Mouse (Mus musculus): ENCODE measurements around the gene Klrb1b. TPM values are rescaled to one million over a fixed set of nuclear protein-coding genes. Genes with fewer than 3 reads are reported as not detected.

Gene Klrb1b
- polyA plus RNA-seq, 1 experiment = 0.85 TPM

DNA sequence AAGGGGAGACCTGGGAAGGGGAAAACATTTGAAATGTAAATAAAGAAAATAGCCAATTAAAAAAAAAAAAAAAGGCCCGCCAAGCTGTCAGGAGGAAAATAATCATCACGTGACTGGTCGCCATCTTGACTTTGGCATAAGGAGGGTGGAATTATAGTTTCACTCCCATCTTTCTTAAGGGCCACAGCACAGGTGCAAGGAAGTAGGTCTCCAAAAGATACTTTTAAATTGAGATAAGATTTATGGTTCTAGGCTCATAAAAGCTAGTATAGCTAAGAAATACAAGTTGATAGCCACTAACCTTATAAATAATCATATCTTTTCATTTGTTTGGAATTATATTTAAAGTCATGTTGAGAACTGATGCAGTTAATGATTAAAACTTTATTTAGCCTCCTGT lies 28.8 kb upstream of the Klrb1b start:
- 94% methylated on average over 3 of the region's 3 CpGs for whole genome bisulfite sequencing

DNA sequence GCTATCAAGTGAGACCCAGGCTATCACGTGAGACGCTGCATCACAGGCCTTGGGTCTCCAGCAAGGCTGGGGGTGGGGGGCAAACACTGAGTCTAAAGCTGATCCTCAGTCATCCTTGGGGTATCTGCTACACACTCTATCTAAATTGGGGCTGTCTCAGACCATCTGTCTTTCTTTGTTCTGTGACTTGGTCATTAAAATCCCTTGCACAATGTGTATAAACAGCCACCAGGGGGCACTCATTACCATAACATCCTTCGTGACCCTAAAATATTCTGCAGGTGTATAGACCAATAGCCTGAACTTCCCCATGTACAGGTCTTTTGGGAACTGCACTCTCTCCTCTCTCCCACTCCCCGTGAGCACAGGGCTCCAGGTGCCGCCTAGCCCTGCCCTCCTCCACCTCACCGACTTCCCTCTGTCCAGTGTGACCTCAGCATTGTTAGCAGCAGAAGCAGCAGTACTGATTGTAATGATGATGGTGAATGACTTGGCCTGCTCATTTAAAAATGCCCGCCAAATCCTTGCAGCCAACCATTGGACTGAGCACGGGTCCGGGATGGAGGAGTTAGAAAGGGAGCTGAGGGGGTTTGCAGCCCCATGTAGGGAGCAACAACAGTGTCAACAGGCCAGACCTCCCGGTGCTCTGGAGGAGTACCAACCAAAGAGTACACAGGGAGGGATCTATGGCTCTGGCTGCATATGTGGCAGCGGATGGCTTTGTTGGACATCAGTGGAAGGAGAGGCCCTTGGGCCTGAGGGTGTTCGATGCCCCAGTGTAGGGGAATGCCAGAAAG lies 28.1 kb upstream of the Klrb1b start:
- no peak overlapping the region for H3K4me3 ChIP-seq (ENCODE audit: control insufficient read depth, insufficient read depth, low read length)
- H3K27ac ChIP-seq (ENCODE audit: control insufficient read depth, insufficient read depth, low read length) = no peak overlapping the region
- no peaks in the 10 kb centered on the region for H3K27me3 ChIP-seq (ENCODE audit: control insufficient read depth, insufficient read depth, low read length)
- TF ChIP-seq CTCF (IDR thresholded peaks at IDR 0.05; ENCODE audit: borderline replicate concordance, control insufficient read depth, extremely low read depth, insufficient read depth, low read length, poor library complexity) (no peak), POLR2A (IDR thresholded peaks at IDR 0.05; ENCODE audit: control insufficient read depth, extremely low read depth, insufficient read depth, low read length, poor library complexity) (no peak)
- DNase-seq = peak; percentile 81
- no peaks in the 10 kb centered on the region; the same call in 1 of the 2 replicates for H3K36me3 ChIP-seq (ENCODE audit: control insufficient read depth, insufficient read depth, low read length)
- peaks cover 18% of the 10 kb centered on the region for H3K4me1 ChIP-seq (replicated peaks; ENCODE audit: control insufficient read depth, insufficient read depth, low read length)
- 56% methylated on average over 12 of the region's 12 CpGs for WGBS

More for the DNA sequence above, 28.8 kb upstream of the Klrb1b start:
- DNase-seq = no peak
- H3K4me3 ChIP-seq (ENCODE audit: control insufficient read depth, insufficient read depth, low read length) = no peak overlapping the region
- no peaks in the 10 kb centered on the region for H3K27me3 ChIP-seq (ENCODE audit: control insufficient read depth, insufficient read depth, low read length)
- H3K36me3 ChIP-seq (ENCODE audit: control insufficient read depth, insufficient read depth, low read length) = no peaks in the 10 kb centered on the region
- H3K4me1 ChIP-seq (replicated peaks; ENCODE audit: control insufficient read depth, insufficient read depth, low read length) = peaks cover 18% of the 10 kb centered on the region
- TF ChIP-seq POLR2A (IDR thresholded peaks at IDR 0.05; ENCODE audit: control insufficient read depth, extremely low read depth, insufficient read depth, low read length, poor library complexity) = no peak
- no peak overlapping the region for H3K27ac ChIP-seq (ENCODE audit: control insufficient read depth, insufficient read depth, low read length)

DNA sequence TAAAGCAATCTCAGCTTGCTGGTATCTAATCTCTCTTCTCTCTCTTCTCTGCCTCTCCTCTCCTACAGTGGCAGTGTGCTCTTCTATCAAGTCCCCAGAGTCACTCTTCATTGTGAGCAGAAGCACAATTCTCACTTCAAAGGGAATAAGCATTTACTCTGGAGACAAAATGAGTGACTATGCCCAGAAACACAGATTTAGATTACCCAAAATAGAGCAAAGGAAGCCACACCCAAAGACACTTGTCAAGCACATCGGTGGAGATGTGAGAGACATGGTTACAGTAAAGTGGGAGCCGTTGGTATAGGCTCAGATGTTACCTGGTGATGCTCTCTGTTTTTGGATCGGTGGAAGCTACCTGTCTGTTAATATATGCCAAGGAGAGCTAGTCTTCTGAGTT lies 26.6 kb upstream of the Klrb1b start:
- Histone ChIP-seq H3K4me1 (replicated peaks; ENCODE audit: control insufficient read depth, insufficient read depth, low read length) (peaks cover 18% of the 10 kb centered on the region), H3K27me3 (ENCODE audit: control insufficient read depth, insufficient read depth, low read length) (no peaks in the 10 kb centered on the region), H3K36me3 (ENCODE audit: control insufficient read depth, insufficient read depth, low read length) (peaks cover 6% of the 10 kb centered on the region; the same call in 1 of the 2 replicates), H3K4me3 (ENCODE audit: control insufficient read depth, insufficient read depth, low read length) (no peak overlapping the region), H3K27ac (ENCODE audit: control insufficient read depth, insufficient read depth, low read length) (no peak overlapping the region)
- TF ChIP-seq POLR2A (IDR thresholded peaks at IDR 0.05; ENCODE audit: control insufficient read depth, extremely low read depth, insufficient read depth, low read length, poor library complexity) (no peak), CTCF (IDR thresholded peaks at IDR 0.05; ENCODE audit: borderline replicate concordance, control insufficient read depth, extremely low read depth, insufficient read depth, low read length, poor library complexity) (no peak)
- 35% methylated on average over 3 of the region's 3 CpGs for WGBS
- no peak for DNase-seq

DNA sequence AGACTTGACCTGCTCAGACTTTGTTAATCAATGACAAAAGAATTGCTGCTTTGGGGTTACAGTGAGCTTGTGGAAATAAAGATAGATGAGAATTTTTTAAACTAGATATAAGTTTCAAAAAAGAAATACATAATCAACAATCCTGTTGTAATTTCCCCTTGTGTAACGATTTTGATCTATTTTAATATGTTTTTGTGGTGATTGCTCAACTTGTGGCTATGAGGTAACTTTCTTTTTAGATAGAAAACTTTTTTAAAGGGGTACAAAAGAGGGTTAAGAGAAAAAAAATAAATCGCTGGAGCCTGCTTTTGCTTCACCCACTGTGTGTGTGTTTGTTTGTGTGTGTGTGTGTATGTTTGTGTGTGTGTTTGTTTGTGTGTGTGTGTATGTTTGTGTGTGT lies 25.0 kb upstream of the Klrb1b start:
- no peak for TF ChIP-seq POLR2A (IDR thresholded peaks at IDR 0.05; ENCODE audit: control insufficient read depth, extremely low read depth, insufficient read depth, low read length, poor library complexity)
- TF ChIP-seq CTCF (IDR thresholded peaks at IDR 0.05; ENCODE audit: borderline replicate concordance, control insufficient read depth, extremely low read depth, insufficient read depth, low read length, poor library complexity) = no peak
- DNase-seq = no peak
- H3K27me3 ChIP-seq (ENCODE audit: control insufficient read depth, insufficient read depth, low read length) = no peaks in the 10 kb centered on the region
- H3K27ac ChIP-seq (ENCODE audit: control insufficient read depth, insufficient read depth, low read length) = no peak overlapping the region
- 20% methylated on average over 2 of the region's 2 CpGs for WGBS
- no peak overlapping the region for H3K4me3 ChIP-seq (ENCODE audit: control insufficient read depth, insufficient read depth, low read length)
- H3K4me1 ChIP-seq (replicated peaks; ENCODE audit: control insufficient read depth, insufficient read depth, low read length) = peaks cover 16% of the 10 kb centered on the region
- H3K36me3 ChIP-seq (ENCODE audit: control insufficient read depth, insufficient read depth, low read length) = peaks cover 6% of the 10 kb centered on the region; the same call in 1 of the 2 replicates

DNA sequence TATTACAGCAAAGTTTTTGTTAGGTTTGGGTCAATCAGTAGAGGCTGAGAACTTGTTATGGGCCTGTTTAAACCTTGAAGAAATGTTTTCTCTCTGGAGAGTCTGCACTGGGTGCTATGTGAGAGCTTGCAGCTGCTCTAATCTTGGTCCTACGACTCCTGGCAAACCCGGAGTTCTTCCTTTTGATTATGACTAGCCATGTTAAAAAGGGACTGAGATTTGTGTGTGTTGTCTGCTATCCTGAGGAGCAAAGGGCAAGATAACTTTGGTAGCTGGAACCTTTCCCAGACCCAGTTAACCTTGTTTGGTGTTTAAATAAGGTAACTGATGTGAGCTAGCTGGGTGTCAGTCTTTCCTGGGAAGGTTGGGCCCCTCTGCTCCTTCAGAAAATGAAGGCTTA lies 24.5 kb upstream of the Klrb1b start:
- WGBS = 85% methylated on average over 2 of the region's 2 CpGs
- Histone ChIP-seq H3K27ac (ENCODE audit: control insufficient read depth, insufficient read depth, low read length) (no peak overlapping the region), H3K27me3 (ENCODE audit: control insufficient read depth, insufficient read depth, low read length) (no peaks in the 10 kb centered on the region), H3K4me1 (replicated peaks; ENCODE audit: control insufficient read depth, insufficient read depth, low read length) (peaks cover 14% of the 10 kb centered on the region), H3K36me3 (ENCODE audit: control insufficient read depth, insufficient read depth, low read length) (peaks cover 6% of the 10 kb centered on the region; the same call in 1 of the 2 replicates), H3K4me3 (ENCODE audit: control insufficient read depth, insufficient read depth, low read length) (no peak overlapping the region)
- TF ChIP-seq POLR2A (IDR thresholded peaks at IDR 0.05; ENCODE audit: control insufficient read depth, extremely low read depth, insufficient read depth, low read length, poor library complexity) (no peak), CTCF (IDR thresholded peaks at IDR 0.05; ENCODE audit: borderline replicate concordance, control insufficient read depth, extremely low read depth, insufficient read depth, low read length, poor library complexity) (no peak)
- DNase-seq = no peak

DNA sequence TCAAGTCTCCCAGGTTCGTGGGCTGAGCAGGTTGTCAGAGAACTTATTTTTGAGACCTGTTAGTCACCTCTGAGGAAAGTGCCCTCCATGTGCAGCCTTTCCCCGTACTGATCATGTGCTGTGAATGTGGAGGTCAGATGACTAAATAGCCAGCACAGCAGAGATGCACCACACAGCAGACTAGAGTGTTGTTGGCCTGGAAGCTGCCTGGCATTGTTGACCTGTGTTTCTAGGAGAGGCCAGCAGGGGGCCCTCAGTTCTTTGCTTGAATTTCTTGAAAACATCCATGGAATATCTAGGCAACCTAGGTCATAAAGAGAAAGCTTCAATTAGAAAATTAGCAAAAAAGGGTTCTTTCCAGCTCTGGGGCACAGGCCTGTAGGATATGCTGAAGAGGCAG lies 23.8 kb upstream of the Klrb1b start:
- H3K4me1 ChIP-seq (replicated peaks; ENCODE audit: control insufficient read depth, insufficient read depth, low read length) = peaks cover 13% of the 10 kb centered on the region
- no peaks in the 10 kb centered on the region for H3K27me3 ChIP-seq (ENCODE audit: control insufficient read depth, insufficient read depth, low read length)
- H3K36me3 ChIP-seq (ENCODE audit: control insufficient read depth, insufficient read depth, low read length) = peaks cover 6% of the 10 kb centered on the region; the same call in 1 of the 2 replicates
- 72% methylated on average over 2 of the region's 2 CpGs for WGBS
- TF ChIP-seq CTCF (IDR thresholded peaks at IDR 0.05; ENCODE audit: borderline replicate concordance, control insufficient read depth, extremely low read depth, insufficient read depth, low read length, poor library complexity) (no peak), POLR2A (IDR thresholded peaks at IDR 0.05; ENCODE audit: control insufficient read depth, extremely low read depth, insufficient read depth, low read length, poor library complexity) (no peak)
- DNase-seq = no peak
- no peak overlapping the region for H3K4me3 ChIP-seq (ENCODE audit: control insufficient read depth, insufficient read depth, low read length)
- no peak overlapping the region for H3K27ac ChIP-seq (ENCODE audit: control insufficient read depth, insufficient read depth, low read length)

Data from thymus, adult 2 months (tissue).